Mouse (Mus musculus) liver, embryonic 12.5 days (tissue): ENCODE results near the gene Sv2a. TPM values are rescaled to one million over a fixed set of nuclear protein-coding genes. Genes with fewer than 3 reads are reported as not detected.
A peak's percentile ranks its signal among the peaks of the same experiment; 100 is the strongest.
"Not testable (repeated sequence)": the region's sequence is repeated elsewhere in the genome, so short reads cannot be mapped to it uniquely, and the experiment has no call there.

ENCODE experiments used
- ATAC-seq: fragments of 200-750 bp; cut with Nextera tagmentation; 2 replicates; pipeline ENCODE4 v1.8.0; 2017; ENCODE audit warnings: moderate number of reproducible peaks, mild to moderate bottlenecking, moderate library complexity
- H3K27ac ChIP-seq: fragments of 300-500 bp; sonication (generic); 2 replicates; pipeline ENCODE4 v1.5.1; 2016; ENCODE audit warnings: mild to moderate bottlenecking
- H3K27me3 ChIP-seq: fragments of 300-500 bp; sonication (generic); replicated peaks from 2 replicates; pipeline ENCODE4 v1.6.1; 2016; ENCODE audit warnings: mild to moderate bottlenecking, moderate library complexity
- H3K36me3 ChIP-seq: fragments of 300-500 bp; sonication (generic); 2 replicates; pipeline ENCODE4 v1.6.1; 2016; ENCODE audit warnings: mild to moderate bottlenecking, moderate library complexity
- H3K4me1 ChIP-seq: fragments of 300-500 bp; sonication (generic); 2 replicates; pipeline ENCODE4 v1.6.1; 2016
- H3K4me2 ChIP-seq: fragments of 300-500 bp; sonication (generic); 2 replicates; pipeline ENCODE4 v1.6.1; 2016; ENCODE audit warnings: mild to moderate bottlenecking, moderate library complexity
- H3K4me3 ChIP-seq: fragments of 300-500 bp; sonication (generic); 2 replicates; pipeline ENCODE4 v1.5.1; 2016; ENCODE audit warnings: mild to moderate bottlenecking, moderate library complexity
- H3K9ac ChIP-seq: fragments of 300-500 bp; sonication (generic); 2 replicates; pipeline ENCODE4 v1.6.1; 2016; ENCODE audit warnings: mild to moderate bottlenecking, moderate library complexity
- H3K9me3 ChIP-seq: fragments of 300-500 bp; sonication (generic); replicated peaks from 2 replicates; pipeline ENCODE4 v1.6.1; 2016; ENCODE audit warnings: mild to moderate bottlenecking, moderate library complexity
- WGBS: fragments of 180-500 bp; shearing (Covaris S2); methylation state at CpG from one replicate; pipeline ENCODE4 v1.1.7; 2016; ENCODE audit not compliant: insufficient replicate concordance; 5-methylcytosine and 5-hydroxymethylcytosine counted together
- microRNA-seq: library from miRNA; unstranded; fragments of <30 nt; microRNA quantifications from one replicate; pipeline ENCODE4, GENCODE M21; 2017
- polyA plus RNA-seq: library from polyadenylated mRNA; unstranded; fragments of >200 nt; fragmentation: Nextera tagmentation; extraction: Ambion mirVana; gene quantifications from 2 replicates; pipeline ENCODE4 v1.2.1, GENCODE M21; 2016

Gene Sv2a
- polyA plus RNA-seq, 1 experiment from 2014 or later = 1.4 TPM

GRCm38 (mm10) chr3:96238954-96239793, 58.2 kb downstream of the Sv2a start, which contains the start of gene Hist2h3c2:
TSS of gene Hist2h3c2 (minus strand) at chr3:96239127.
- H3K4me1 ChIP-seq = peaks cover 60% of the 10 kb centered on the region

DNA sequence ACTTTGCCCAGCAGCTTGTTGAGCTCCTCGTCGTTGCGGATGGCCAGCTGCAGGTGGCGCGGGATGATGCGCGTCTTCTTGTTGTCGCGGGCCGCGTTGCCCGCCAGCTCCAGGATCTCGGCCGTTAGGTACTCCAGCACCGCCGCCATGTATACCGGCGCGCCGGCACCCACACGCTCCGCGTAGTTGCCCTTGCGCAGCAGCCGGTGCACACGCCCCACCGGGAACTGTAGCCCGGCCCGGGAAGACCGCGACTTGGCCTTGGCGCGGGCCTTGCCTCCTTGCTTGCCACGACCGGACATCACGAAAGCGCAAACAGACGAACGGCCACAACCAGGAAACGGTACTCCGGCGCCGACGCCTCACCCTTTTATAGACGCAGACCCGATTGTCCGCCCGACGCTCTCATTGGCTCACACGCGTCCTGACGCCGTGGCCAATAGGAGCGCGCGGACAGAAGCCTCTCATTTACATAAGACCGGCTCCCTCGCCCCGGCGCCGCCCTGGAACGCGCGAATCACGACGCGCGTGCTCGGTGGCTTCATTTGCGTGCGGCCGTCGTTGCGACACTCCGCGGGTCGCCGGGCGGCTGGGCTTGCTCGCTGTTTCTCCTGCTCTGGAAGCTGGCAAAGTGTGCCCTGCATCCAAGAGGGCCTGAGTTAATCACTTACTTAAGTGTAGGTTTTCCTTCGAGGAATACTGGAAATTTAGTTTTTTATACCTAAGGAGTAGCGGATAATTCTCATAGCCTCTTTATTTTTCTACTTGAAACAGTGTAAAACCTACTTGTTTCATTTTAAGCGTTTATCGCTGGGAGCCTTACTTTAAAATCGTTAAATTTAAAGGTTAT, 59.2 kb downstream of the Sv2a start, which contains the start of gene Hist2h2aa2:
Gene Hist2h2aa2 (minus strand): TSS at position 328 of the 850 bp plus-strand sequence.
- Histone ChIP-seq H3K9ac (peak within 1 kb of the TSS; percentile 91), H3K4me2 (peak within 1 kb of the TSS; percentile 54), H3K27ac (peak within 1 kb of the TSS; percentile 91), H3K4me3 (peak within 1 kb of the TSS; percentile 41), H3K4me1 (peaks cover 66% of the 10 kb centered on the region)
- 4% methylated on average over 32 of the region's 85 CpGs for WGBS
- not testable (repeated sequence) for H3K9me3 ChIP-seq, H3K36me3 ChIP-seq, H3K27me3 ChIP-seq
- ATAC-seq = peak; percentile 71

More at GRCm38 (mm10) chr3:96238954-96239793, 58.2 kb downstream of the Sv2a start, which contains the start of gene Hist2h3c2:
- Histone ChIP-seq H3K4me3 (peak within 1 kb of the TSS; percentile 65), H3K4me2 (peak within 1 kb of the TSS; percentile 77), H3K27ac (peak within 1 kb of the TSS; percentile 98), H3K9ac (peak within 1 kb of the TSS; percentile 83)
- 0% methylated on average over 19 of the region's 68 CpGs for WGBS
- H3K36me3 ChIP-seq, H3K9me3 ChIP-seq, H3K27me3 ChIP-seq: not testable (repeated sequence)
- peak; percentile 85 for ATAC-seq

DNA sequence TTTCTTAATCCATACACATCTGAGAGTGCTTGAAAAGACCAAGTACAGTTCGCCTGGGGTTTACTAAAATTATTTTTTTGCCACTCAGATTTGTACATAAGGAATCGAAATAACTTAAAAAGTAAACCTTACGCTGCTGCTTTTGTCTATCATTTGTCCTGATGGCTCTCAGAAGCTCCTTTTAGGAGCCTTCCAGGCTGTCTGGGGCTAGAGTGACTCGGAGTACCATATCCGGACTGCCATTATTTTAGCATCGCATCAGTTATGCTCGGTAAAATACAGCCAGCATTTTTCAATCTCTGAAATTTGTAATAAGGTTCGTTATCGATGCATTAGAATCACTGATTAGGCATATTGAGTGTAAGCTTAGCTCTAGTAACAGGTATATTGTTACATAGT, 59.8 kb downstream of the Sv2a start:
- no peaks in the 10 kb centered on the region for H3K9me3 ChIP-seq
- 75% methylated on average over 9 of the region's 9 CpGs for WGBS
- peak overlapping the region; percentile 37; the same call in 1 of the 2 replicates for H3K4me3 ChIP-seq
- H3K4me2 ChIP-seq = peak overlapping the region; percentile 54
- H3K4me1 ChIP-seq = peaks cover 60% of the 10 kb centered on the region
- H3K27me3 ChIP-seq = no peaks in the 10 kb centered on the region
- no peaks in the 10 kb centered on the region for H3K36me3 ChIP-seq
- no peak for ATAC-seq
- H3K9ac ChIP-seq = peak overlapping the region; percentile 91
- H3K27ac ChIP-seq = peak overlapping the region; percentile 89

- Histone ChIP-seq H3K36me3 (no peaks in the 10 kb centered on the region), H3K4me3 (peak overlapping the region; percentile 65), H3K4me1 (peaks cover 51% of the 10 kb centered on the region), H3K9me3 (no peaks in the 10 kb centered on the region), H3K9ac (peak overlapping the region; percentile 91), H3K27ac (peak overlapping the region; percentile 99), H3K27me3 (no peaks in the 10 kb centered on the region), H3K4me2 (peak overlapping the region; percentile 81)
- WGBS = 67% methylated on average over 7 of the region's 7 CpGs
- no peak for ATAC-seq
Observed at GRCm38 (mm10) chr3:96243921-96244572, 63.1 kb downstream of the Sv2a start.

Small RNA genes within 50 kb of the gene (microRNA-seq; reads per million reads assigned to microRNA genes)
- gene Gm44492 (1.4 reads per million), gene Gm47311 (not detected)

Other genes starting within 250 kb of the Sv2a start
- gene Plekho1, start 185.2 kb upstream of the Sv2a start, polyA plus RNA-seq = 9.4 and 10.4 TPM in 2 replicates
- 17.6 and 18.6 TPM in 2 replicates for gene Vps45, start 122.7 kb upstream of the Sv2a start, polyA plus RNA-seq
- gene Otud7b, start 76.6 kb upstream of the Sv2a start, polyA plus RNA-seq = 10.8 and 12.7 TPM in 2 replicates
- gene Mtmr11, start 19.1 kb upstream of the Sv2a start, polyA plus RNA-seq = 2.4 and 3.9 TPM in 2 replicates
- gene Sf3b4, start 8.8 kb upstream of the Sv2a start, polyA plus RNA-seq = 135 and 142 TPM in 2 replicates
- gene Bola1, start 38.6 kb downstream of the Sv2a start, polyA plus RNA-seq = 57.4 and 61.7 TPM in 2 replicates
- gene Hist2h2ab, start 38.7 kb downstream of the Sv2a start, polyA plus RNA-seq = 0.71 and 0.86 TPM in 2 replicates
- 15.9 and 17.5 TPM in 2 replicates for gene Hist2h2ac, start 39.7 kb downstream of the Sv2a start, polyA plus RNA-seq
- gene Hist2h2be, start 40.0 kb downstream of the Sv2a start, polyA plus RNA-seq = 6.1 and 6.6 TPM in 2 replicates
- gene Hist2h3c2, start 58.0 kb downstream of the Sv2a start, polyA plus RNA-seq = 12.3 and 13.8 TPM in 2 replicates
- 55.9 and 73.8 TPM in 2 replicates for gene Hist2h2aa2, start 59.1 kb downstream of the Sv2a start, polyA plus RNA-seq
- 23.9 and 29.2 TPM in 2 replicates for gene Hist2h2aa1, start 64.3 kb downstream of the Sv2a start, polyA plus RNA-seq
- 2.7 and 3.0 TPM in 2 replicates for gene Hist2h3c1, start 65.5 kb downstream of the Sv2a start, polyA plus RNA-seq
- gene Hist2h4, start 82.2 kb downstream of the Sv2a start, polyA plus RNA-seq = 27.0 and 29.3 TPM in 2 replicates
- gene Hist2h3b, start 87.5 kb downstream of the Sv2a start, polyA plus RNA-seq = 99.1 and 113 TPM in 2 replicates
- gene Hist2h2bb, start 88.6 kb downstream of the Sv2a start, polyA plus RNA-seq = 23.6 and 31.6 TPM in 2 replicates
- gene Fcgr1, start 112.8 kb downstream of the Sv2a start, polyA plus RNA-seq = 2.4 and 2.7 TPM in 2 replicates